Mouse (Mus musculus) embryonic facial prominence, embryonic 11.5 days (tissue): ENCODE results near the gene Ctf2. TPM values are rescaled to one million over a fixed set of nuclear protein-coding genes. Genes with fewer than 3 reads are reported as not detected.
A peak's percentile ranks its signal among the peaks of the same experiment; 100 is the strongest.

ENCODE experiments used
- ATAC-seq: fragments of 200-750 bp; cut with Nextera tagmentation; replicated peaks from 2 replicates; pipeline ENCODE4 v1.8.0; 2017; ENCODE audit warnings: low read depth; ENCODE audit not compliant: insufficient number of reproducible peaks, low FRiP score, low TSS enrichment
- DNase-seq: peaks from one replicate; pipeline ENCODE4 v3.0.0-alpha.2; 2015; ENCODE audit warnings: low spot score
- H3K27ac ChIP-seq: fragments of 300-500 bp; sonication (generic); replicated peaks from 2 replicates; pipeline ENCODE4 v1.5.1; 2014; ENCODE audit warnings: mild to moderate bottlenecking, low read depth, low read length, control low read depth
- H3K27me3 ChIP-seq: fragments of 300-500 bp; sonication (generic); 2 replicates; pipeline ENCODE4 v1.6.1; 2014; ENCODE audit warnings: mild to moderate bottlenecking, low read length, moderate library complexity, mixed read lengths; ENCODE audit not compliant: control insufficient read depth, insufficient read depth
- H3K36me3 ChIP-seq: fragments of 300-500 bp; sonication (generic); replicated peaks from 2 replicates; pipeline ENCODE4 v1.6.1; 2014; ENCODE audit warnings: low read depth, mild to moderate bottlenecking, low read length, moderate library complexity, mixed read lengths; ENCODE audit not compliant: control insufficient read depth, insufficient read depth
- H3K4me1 ChIP-seq: fragments of 300-500 bp; sonication (generic); 2 replicates; pipeline ENCODE4 v1.6.1; 2014; ENCODE audit warnings: low read length, mixed read lengths; ENCODE audit not compliant: control insufficient read depth, insufficient read depth
- H3K4me2 ChIP-seq: fragments of 300-500 bp; sonication (generic); 2 replicates; pipeline ENCODE4 v1.6.1; 2014; ENCODE audit warnings: low read depth, mild to moderate bottlenecking, control low read depth, low read length, moderate library complexity
- H3K4me3 ChIP-seq: fragments of 300-500 bp; sonication (generic); 2 replicates; pipeline ENCODE4 v1.5.1; 2014; ENCODE audit warnings: low read depth, low read length, control low read depth
- H3K9ac ChIP-seq: fragments of 300-500 bp; sonication (generic); replicated peaks from 2 replicates; pipeline ENCODE4 v1.6.1; 2014; ENCODE audit warnings: mild to moderate bottlenecking, control low read depth, low read length
- H3K9me3 ChIP-seq: fragments of 300-500 bp; sonication (generic); replicated peaks from 2 replicates; pipeline ENCODE4 v1.6.1; 2016; ENCODE audit warnings: mild to moderate bottlenecking, low read length, inconsistent platforms, mixed read lengths; ENCODE audit not compliant: control insufficient read depth
- WGBS: fragments of 180-500 bp; shearing (Covaris S2); extraction: QIAGEN DNeasy Blood & Tissue Kit; methylation state at CpG from one replicate; pipeline ENCODE4 v1.1.7; 2014; 5-methylcytosine and 5-hydroxymethylcytosine counted together
- polyA plus RNA-seq: library from polyadenylated mRNA; unstranded; fragments of >200 nt; fragmentation: Nextera tagmentation; extraction: Ambion mirVana; gene quantifications from 2 replicates; pipeline ENCODE4 v1.2.1, GENCODE M21; 2014

Ctf2 gene
- polyA plus RNA-seq, 1 experiment from 2014 or later, result 0.15 TPM

DNA sequence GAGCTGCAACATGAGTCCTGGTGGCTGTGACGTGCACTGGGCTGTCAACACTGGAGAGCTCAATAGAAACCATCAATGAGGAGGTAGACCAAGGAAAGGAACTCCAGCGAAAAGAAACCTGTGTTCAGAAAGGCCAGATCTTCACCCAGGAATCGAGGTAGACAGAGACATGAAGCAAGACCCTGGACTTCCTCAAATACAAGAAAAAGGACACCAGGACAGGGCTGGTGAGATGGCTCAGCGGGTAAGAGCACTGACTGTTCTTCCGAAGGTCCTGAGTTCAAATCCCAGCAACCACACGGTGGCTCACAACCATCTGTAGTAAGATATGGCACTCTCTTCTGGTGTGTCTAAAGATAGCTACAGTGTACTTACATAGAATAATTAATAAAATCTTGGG, 13.6 kb downstream of the Ctf2 start:
- Histone ChIP-seq H3K27me3 (no peaks in the 10 kb centered on the region), H3K4me1 (no peaks in the 10 kb centered on the region), H3K4me2 (no peak overlapping the region), H3K36me3 (no peaks in the 10 kb centered on the region), H3K27ac (no peak overlapping the region), H3K9me3 (no peaks in the 10 kb centered on the region), H3K4me3 (no peak overlapping the region), H3K9ac (no peak overlapping the region)
- DNase-seq (no peak), ATAC-seq (no peak)
- 92% methylated on average over 6 of the region's 6 CpGs for WGBS

DNA sequence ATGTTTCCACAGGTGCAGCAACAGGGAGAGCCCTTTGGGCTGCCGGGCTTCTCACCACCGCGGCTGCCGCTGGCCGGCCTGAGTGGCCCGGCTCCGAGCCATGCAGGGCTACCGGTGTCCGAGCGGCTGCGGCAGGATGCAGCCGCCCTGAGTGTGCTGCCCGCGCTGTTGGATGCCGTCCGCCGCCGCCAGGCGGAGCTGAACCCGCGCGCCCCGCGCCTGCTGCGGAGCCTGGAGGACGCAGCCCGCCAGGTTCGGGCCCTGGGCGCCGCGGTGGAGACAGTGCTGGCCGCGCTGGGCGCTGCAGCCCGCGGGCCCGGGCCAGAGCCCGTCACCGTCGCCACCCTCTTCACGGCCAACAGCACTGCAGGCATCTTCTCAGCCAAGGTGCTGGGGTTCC, 15.0 kb downstream of the Ctf2 start:
- no peak overlapping the region for H3K27ac ChIP-seq
- H3K36me3 ChIP-seq, result no peaks in the 10 kb centered on the region
- no peaks in the 10 kb centered on the region; the same call in 1 of the 2 replicates for H3K4me1 ChIP-seq
- peak; percentile 64 for DNase-seq
- H3K9me3 ChIP-seq, result no peaks in the 10 kb centered on the region
- H3K4me3 ChIP-seq, result peak overlapping the region; percentile 28
- no peaks in the 10 kb centered on the region for H3K27me3 ChIP-seq
- peak overlapping the region; percentile 57 for H3K4me2 ChIP-seq
- ATAC-seq, result peak; percentile 17
- peak overlapping the region; percentile 59 for H3K9ac ChIP-seq
- 2% methylated on average over 41 of the region's 41 CpGs for WGBS

DNA sequence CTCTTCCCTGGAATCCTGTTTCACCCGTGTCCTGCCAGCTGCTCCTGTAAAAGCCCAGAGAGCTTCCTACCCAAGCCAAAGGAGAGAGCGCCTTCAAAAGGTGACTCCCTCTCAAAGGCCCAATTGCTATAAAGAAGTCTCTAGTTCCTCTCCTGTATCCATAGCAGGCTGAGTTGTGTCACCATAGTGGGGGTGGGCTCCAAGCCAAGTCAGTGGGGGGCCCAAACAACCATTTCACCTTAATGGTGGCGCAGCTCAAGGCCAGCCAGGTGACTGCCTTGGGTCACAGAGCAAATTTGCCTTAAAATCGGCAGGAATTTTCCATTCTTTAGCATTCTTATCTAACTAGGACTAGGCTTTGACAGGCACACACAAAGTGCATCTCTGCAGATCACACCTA, 17.1 kb downstream of the Ctf2 start:
- WGBS, result 82% methylated on average over 4 of the region's 4 CpGs
- Histone ChIP-seq H3K4me3 (no peak overlapping the region), H3K4me2 (no peak overlapping the region), H3K36me3 (no peaks in the 10 kb centered on the region), H3K27me3 (no peaks in the 10 kb centered on the region), H3K9me3 (no peaks in the 10 kb centered on the region), H3K4me1 (peaks cover 6% of the 10 kb centered on the region), H3K27ac (no peak overlapping the region), H3K9ac (no peak overlapping the region)
- DNase-seq (no peak), ATAC-seq (no peak)

DNA sequence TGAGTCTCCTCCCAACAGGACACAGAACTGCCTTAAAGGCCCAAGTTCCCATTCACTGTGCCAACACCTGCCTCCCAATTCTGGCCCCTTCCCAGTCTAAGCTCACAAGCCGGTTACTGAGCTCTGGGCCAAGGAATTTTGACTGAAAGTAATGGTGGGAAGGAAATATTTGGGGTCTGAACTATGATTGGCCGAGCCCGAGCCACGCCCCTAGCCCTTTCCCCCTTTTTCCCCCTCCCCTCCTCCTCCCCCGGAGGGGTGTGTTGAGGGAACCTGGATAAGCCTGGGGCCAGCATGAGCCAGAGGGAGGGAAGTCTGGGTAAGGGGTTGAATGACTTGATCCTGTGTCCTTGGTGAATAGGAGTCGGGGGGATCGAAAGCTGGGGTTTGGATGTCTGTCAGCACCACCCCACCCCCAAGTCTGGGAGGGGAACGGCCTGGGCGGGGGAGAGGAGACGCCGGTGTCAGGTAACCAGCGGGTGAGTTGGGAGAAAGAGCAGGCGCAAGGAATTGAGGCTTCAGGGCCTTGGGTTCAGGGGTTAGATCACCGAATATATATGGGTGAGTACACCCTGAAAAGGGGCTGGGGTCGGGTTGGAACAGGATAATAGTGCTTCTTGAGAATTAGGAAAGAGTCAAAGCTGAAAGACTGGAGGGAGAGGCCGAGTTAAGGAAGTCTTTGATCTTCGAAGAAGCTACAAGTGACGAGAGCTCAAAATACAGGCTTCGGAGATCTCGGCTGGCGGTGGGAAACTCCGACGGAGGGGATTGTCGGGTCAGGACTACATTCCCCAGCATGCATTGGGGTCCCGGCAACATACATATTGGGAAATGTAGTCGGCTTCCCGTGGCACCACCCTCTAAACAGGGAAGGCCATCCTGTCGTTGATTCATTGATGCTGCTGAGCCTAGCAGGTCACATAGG, 19.2 kb downstream of the Ctf2 start, which contains the start of gene Ctf1:
Gene Ctf1 (plus strand): TSS at position 276 of the 925 bp plus-strand sequence.
- peak within 1 kb of the TSS; percentile 90 for H3K27ac ChIP-seq
- H3K4me3 ChIP-seq, result peak within 1 kb of the TSS; percentile 37
- peak within 1 kb of the TSS; percentile 51 for H3K9ac ChIP-seq
- no peaks in the 10 kb centered on the region for H3K27me3 ChIP-seq
- 2% methylated on average over 28 of the region's 28 CpGs for WGBS
- peak; percentile 37 for ATAC-seq
- H3K36me3 ChIP-seq, result no peaks in the 10 kb centered on the region
- peaks cover 6% of the 10 kb centered on the region for H3K4me1 ChIP-seq
- DNase-seq, result peak; percentile 93
- no peaks in the 10 kb centered on the region for H3K9me3 ChIP-seq
- H3K4me2 ChIP-seq, result peak within 1 kb of the TSS; percentile 61

DNA sequence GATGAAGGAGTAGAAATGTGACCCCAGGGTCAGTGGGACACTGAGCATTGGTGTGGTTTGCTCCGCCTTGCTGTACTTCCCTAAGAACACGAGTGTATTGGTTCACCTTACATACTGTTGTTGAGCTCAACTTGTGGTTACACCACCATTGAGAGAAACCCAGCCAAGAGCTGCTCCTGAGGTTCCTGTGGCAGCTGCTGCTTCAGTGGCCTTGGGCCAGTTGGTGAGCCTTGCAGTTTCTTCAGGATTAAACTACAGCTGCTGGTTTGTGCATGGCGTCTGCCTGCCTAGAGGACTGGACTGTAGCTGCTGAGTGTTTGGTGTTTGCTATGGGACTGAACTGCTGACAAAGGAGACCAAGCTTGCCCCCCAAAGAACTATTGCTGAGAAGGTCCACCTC, 20.5 kb downstream of the Ctf2 start:
- DNase-seq (no peak), ATAC-seq (no peak)
- no peak overlapping the region for H3K9ac ChIP-seq
- 67% methylated on average over 3 of the region's 3 CpGs for WGBS
- no peaks in the 10 kb centered on the region for H3K9me3 ChIP-seq
- H3K27me3 ChIP-seq, result no peaks in the 10 kb centered on the region
- peaks cover 6% of the 10 kb centered on the region for H3K4me1 ChIP-seq
- H3K4me3 ChIP-seq, result no peak overlapping the region
- H3K36me3 ChIP-seq, result no peaks in the 10 kb centered on the region
- H3K4me2 ChIP-seq, result no peak overlapping the region
- peak overlapping the region; percentile 90 for H3K27ac ChIP-seq

DNA sequence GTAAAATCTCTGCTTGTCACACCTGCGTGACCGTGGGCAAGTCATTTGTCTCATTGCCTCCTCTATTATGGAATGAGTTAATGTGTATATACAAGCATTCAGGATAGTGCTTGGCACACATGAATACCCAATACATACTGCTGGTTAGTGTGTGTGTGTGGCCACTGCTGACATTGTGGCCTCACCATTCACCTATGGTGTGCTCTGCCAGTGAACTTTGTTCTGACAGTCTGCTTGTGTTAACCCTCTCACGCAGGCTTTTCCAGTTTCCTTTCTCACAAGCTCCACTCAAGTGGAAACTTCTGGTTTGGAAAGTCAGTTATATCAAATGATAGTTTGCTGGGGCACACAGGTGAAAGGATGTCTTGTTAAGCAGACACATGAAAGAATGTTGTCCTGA, 20.9 kb downstream of the Ctf2 start:
- Histone ChIP-seq H3K4me1 (peaks cover 6% of the 10 kb centered on the region), H3K4me2 (no peak overlapping the region), H3K9ac (no peak overlapping the region), H3K27me3 (no peaks in the 10 kb centered on the region), H3K36me3 (no peaks in the 10 kb centered on the region), H3K9me3 (no peaks in the 10 kb centered on the region), H3K27ac (no peak overlapping the region), H3K4me3 (no peak overlapping the region)
- 89% methylated on average over 3 of the region's 3 CpGs for WGBS
- DNase-seq, result no peak
- ATAC-seq, result no peak

DNA sequence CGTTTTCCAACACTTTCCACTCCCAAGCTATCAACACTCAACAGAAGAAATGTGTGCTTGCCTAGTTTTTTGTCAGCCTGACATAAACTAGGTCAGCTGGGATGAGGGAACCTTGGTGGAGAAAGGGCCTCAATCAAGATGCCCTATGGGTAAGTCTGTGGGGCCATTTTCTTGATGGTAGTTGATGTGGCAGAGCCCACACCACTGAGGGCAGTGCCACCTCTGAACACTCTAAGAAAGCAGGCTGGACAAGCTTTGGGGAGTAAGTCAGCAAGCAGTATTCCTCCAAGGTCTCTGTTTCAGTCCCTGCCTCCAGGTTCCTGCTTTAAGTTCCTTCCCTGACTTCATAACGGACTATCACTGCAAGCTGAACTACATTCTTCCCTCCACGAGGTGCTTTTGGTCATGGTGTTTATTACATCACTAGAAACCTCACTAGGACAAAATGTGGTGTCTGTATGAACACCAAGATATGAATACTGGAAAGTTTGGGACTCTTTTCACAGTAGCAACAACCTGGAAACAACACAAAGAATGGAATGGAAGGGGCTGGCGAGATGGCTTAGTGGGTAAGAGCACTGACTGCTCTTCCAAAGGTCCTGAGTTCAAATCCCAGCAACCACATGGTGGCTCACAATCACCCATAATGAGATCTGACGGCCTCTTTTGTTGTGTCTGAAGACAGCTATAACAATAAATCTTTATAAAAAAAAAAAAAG, 22.5 kb downstream of the Ctf2 start:
- H3K9me3 ChIP-seq, result no peaks in the 10 kb centered on the region
- H3K36me3 ChIP-seq, result no peaks in the 10 kb centered on the region
- H3K4me1 ChIP-seq, result peaks cover 6% of the 10 kb centered on the region
- peak overlapping the region; percentile 56 for H3K4me2 ChIP-seq
- ATAC-seq (no peak), DNase-seq (no peak)
- WGBS, result 73% methylated on average over 5 of the region's 5 CpGs
- H3K9ac ChIP-seq, result peak overlapping the region; percentile 80; the same call in 1 of the 2 replicates
- no peaks in the 10 kb centered on the region for H3K27me3 ChIP-seq
- H3K27ac ChIP-seq, result no peak overlapping the region
- H3K4me3 ChIP-seq, result peak overlapping the region; percentile 64
